Mouse (Mus musculus): ENCODE results near the gene Il17rb. TPM values are rescaled to one million over a fixed set of nuclear protein-coding genes. Genes with fewer than 3 reads are reported as not detected.

Gene Il17rb
- under 1 TPM in 2 of 4 experiments, not detected in 2; 0.19 TPM for total RNA-seq (2022)

DNA sequence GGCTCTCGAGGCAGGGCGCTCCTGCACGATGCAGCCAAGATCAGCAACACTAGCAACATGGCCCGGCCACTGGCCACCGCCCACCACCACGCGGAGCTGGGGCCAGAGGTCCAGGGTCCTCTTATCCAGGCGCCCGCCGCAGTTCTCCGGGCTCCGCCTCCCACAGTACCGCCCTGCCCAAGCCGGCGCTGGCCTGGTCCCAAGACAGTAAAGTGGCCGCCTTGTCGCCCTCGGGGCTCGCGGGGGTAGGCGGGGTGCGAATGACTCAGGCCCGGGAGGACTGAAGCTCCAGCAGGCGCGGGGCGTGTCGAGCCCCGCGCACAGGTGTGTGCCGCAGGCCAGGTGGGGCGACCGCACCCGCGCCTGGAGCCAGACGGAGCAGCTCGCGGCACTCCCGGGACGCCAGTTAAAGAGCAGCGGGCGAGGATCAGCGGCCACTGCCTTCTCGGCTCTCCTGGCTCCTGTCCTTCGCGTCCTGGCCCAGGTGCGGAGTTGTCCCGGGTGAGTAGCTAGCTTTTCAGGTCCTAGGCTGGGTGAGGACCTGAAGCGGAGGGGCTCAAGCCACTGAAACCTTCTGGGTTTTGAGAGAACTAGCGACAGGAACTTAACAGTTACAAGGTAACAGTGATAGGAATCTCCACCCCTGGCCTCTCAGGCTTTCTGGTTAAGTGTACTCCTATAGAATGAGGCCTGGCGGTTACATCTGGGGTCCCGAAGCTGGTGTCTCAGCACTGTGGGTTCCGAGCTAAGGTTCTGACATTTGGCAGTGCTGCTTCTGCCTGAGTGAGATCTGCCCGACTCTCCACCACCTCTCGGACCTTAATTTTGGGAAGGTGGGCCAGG, at the start of gene Il17rb, which contains the start of gene Chdh:
Il17rb (minus strand) TSS at position 164 of the 843 bp plus-strand sequence.
Chdh (plus strand) TSS at position 291 of the 843 bp plus-strand sequence.
- DNase-seq (ENCODE audit: low spot score), result no peak

DNA sequence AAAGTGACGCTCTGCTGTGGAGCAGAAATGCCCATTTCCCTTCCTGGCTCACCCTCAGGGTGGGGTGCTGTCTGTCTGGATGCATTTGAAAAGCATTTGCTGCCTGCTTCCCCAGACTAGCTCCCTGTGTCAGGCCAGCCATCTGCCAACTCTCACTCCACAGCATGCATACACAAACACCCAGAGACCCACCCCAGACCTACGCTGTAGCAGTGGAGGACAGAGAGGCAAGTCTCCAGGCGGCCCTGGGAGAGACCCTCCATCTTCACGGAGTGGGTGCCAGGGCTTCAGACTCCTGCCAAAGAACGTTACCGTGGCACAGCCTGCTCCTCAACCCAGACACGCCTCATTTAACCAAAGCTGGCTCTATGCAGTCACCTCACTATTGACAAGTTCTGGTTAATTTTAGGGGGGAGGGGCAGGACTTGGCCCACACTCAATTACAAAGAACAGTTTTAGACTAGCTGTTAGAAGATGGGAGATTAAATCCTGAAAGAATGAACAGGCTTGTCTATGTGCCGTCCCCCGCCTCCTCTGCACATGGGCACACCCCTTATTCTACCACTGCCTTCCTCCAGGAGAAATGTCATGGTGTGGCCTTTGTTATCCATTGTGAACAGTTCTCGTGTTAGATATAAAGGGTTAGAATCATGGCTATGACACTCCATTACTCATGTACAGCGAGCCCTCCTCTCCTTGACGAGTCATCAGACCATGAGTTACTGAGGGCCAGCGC, 47.5 kb upstream of the Il17rb start:
- no peak for DNase-seq (ENCODE audit: low spot score)

DNA sequence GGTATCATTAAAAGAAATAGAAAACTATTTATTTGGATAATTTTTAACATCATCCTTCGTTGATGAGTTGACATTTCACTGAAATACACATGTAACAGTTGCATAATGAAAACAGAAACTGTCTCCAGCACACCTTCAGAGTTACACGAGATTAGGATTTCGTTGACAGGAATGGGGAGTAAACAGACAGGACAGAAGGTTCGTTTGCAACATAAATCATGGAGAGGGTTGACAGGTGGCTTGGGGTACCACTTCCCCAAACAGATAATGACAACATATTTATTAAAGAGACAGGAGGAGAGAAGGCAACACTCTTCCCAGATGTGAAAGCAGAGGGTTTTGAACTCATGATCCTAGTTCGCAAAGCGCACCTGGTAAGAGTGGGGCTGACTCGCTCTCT, 46.2 kb upstream of the Il17rb start:
- no peak for DNase-seq (ENCODE audit: low spot score)

DNA sequence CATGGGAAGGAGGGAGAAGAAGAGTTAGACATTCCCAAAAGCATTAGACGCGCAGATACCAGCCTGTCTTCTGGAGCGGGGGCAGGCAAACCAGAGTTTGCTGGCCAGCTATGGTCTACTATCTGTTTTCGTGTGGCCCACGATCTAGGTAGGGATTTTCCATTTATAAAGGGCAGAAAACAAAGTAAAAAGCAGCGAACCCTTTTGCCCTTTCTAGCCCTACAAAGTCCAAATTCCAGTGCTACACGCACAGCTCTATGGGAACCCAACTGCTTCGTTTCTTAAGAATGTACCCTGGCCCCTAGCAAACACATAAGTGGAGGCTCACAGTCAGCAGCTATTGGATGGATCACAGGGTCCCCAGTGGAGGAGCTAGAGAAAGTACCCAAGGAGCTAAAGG, 41.6 kb upstream of the Il17rb start:
- DNase-seq (ENCODE audit: low spot score), result no peak

DNA sequence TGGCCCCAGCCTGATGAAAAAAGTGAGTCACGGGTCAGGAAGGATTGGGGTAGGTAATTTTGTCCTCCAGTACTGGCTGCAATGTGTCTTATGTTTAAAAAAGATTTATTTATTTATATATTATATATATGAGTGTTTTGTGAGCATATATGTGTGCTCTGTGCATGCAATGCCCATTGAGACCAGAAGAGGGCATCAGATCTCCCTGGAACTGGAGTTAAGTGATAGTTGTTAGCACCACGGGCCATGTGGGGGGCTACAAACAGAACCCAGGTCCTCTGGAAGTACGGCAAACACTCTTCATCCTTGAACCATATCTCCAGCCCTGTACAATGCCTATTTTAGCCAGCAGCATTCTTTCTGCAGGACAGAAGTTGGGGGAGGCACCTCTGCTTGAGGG, 39.4 kb upstream of the Il17rb start:
- DNase-seq (ENCODE audit: low spot score), result no peak

GRCm38 (mm10) chr14:30046976-30047375, 38.3 kb upstream of the Il17rb start:
- no peak for DNase-seq (ENCODE audit: low spot score)

- DNase-seq (ENCODE audit: low spot score), result peak; percentile 13
Observed at GRCm38 (mm10) chr14:30045704-30046220, 37.1 kb upstream of the Il17rb start.

GRCm38 (mm10) chr14:30045239-30045638, 36.5 kb upstream of the Il17rb start:
- DNase-seq (ENCODE audit: low spot score), result peak; percentile 65

DNA sequence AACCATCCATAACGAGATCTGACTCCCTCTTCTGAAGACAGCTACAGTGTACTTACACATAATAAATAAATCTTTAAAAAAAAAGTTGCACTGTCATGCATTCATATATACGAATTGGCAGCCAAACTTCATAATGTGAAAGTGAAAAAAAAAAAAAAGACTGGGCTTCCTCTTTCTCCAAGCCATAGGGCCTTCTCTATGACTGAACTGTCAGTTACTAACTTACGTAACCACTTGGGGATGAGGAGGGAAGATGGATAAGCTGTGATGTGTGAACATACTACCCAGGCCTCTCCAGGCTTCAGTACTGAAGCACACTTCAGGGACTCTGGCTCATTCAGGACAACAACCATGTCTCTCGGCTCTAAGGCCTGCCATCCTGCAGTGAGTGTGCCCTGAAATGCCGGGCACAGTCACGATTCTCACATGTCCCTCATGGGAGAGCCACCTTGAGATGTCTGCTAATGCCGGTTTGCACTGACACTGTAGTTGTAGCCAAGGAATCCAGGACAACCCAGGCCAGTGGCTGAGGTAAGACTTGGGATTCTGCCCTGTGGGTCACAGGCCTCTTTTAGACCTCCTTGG, 34.8 kb upstream of the Il17rb start:
- DNase-seq (ENCODE audit: low spot score), result no peak

DNA sequence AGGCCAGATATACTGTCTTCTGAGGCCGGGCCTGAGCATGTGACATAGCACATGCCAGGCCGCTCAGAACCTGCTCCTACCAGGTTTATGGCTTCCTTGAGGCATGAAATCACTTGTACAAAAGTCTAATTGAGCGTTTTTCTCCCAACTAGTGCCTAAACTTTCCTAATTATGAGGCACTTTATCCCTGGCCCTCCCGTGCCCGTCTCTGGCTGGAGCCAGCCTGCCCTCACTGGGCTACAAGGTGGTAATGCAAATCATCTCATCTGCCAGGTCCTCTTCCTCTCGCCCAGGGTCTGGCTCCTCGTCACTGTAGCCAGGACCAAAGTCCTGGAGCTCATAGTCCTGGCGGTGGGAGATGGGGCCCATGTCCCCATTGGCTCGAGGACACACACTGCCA, 33.1 kb upstream of the Il17rb start:
- DNase-seq (ENCODE audit: low spot score), result no peak

- no peak for DNase-seq (ENCODE audit: low spot score)
Observed at GRCm38 (mm10) chr14:30039413-30039812, 30.7 kb upstream of the Il17rb start.

- no peak for DNase-seq (ENCODE audit: low spot score)
Observed at GRCm38 (mm10) chr14:30038431-30038830, 29.7 kb upstream of the Il17rb start.

DNA sequence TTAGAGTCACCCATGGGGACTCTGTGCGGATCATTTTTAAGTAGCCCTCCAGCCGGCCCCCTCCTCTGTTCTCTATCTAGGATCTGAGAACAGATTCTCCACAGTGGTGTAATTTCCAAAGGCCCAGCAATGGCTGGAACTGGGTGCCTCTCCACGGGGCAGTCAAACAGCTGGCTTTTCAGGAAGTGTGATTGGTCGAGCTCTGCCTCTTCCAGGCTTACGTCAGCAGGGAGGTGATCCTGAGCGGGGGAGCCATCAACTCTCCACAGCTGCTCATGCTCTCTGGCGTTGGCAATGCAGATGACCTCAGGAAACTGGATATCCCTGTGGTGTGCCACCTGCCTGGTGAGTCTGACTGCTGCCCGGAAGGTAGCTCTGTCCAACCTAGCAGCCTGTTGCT, 24.7 kb upstream of the Il17rb start:
- DNase-seq (ENCODE audit: low spot score), result no peak

GRCm38 (mm10) chr14:30027378-30027777, 18.7 kb upstream of the Il17rb start:
- no peak for DNase-seq (ENCODE audit: low spot score)

DNA sequence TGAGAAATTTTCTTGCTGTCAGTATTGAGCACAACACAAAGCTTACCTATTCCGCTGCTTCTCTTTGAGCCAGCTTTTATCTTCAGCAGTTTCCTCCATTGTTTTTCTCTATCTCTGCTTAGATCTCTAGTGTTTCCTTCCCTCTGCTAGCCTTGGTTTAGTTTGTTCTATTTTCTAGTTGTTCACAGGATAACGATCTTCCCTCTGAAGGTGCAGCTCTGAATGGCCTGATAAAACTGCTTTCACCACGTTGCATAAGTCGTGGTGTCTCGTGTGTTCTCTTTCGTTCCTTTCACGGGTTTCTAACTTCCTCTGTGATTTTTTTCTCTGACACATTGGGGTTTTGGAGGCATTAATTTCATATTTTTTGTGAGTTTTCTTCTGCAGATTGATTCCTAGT, 15.7 kb upstream of the Il17rb start:
- no peak for DNase-seq (ENCODE audit: low spot score)

DNA sequence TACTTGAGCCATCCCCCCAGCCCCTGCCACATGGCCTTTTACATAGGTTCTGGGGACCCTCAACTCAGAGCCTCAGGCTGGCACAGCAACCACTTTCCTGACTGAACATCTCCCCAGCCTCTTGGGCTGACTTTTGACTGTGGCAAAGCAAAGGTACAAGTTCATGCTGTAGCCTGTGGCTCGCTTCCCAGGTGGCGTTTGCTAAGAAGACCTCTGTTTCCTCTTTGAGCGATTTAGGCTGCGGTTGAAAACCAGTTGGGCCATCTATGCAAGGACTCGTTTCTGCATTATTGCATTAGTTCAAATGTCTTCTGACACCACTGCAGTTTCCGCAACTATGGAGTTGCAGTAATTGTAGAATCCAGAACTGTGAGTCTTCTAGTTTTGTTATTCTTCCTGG, 13.8 kb upstream of the Il17rb start:
- DNase-seq (ENCODE audit: low spot score), result no peak

- DNase-seq (ENCODE audit: low spot score), result no peak
Observed at GRCm38 (mm10) chr14:30019792-30020575, 11.3 kb upstream of the Il17rb start.

DNA sequence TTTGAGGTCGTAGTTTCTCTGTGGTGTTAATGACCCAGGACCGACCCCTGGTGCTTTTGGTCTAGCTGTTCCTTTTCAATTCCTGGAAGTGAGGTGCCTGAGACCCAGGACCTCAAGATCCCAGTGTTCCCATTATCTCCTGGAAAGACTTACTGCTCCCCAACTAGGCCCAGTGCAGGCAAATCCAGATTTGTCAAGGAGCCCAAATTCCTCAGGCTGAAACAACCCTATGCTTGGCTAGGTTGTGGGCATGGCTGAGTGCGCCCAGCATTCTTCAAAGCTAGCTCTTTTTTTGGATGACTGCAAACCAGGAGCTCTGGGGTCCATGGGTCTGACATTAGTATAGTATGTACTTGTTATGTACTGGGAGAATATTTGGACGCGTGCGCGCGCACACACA, 10.7 kb upstream of the Il17rb start:
- no peak for DNase-seq (ENCODE audit: low spot score)

GRCm38 (mm10) chr14:30018846-30019245, 10.2 kb upstream of the Il17rb start:
- no peak for DNase-seq (ENCODE audit: low spot score)

DNA sequence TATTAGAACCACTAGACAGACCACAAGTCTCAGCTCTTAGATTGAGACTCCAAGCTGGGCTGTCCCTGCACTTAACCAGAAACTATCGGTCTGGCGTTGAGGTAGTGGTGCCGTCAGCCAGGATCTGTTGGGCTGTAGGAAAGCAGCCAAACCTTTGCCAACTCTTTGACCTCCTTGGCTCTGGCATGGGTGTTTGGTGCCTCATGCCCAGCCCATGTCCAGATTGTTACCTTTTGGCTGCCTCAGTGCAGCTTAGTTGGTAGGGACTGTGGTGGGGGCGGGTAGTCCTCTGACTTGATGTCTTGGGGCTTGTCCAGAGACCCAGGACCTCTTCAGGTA, 9.7 kb upstream of the Il17rb start:
- DNase-seq (ENCODE audit: low spot score), result no peak

GRCm38 (mm10) chr14:30017794-30018462, 9.2 kb upstream of the Il17rb start:
- DNase-seq (ENCODE audit: low spot score), result no peak
